Mouse (Mus musculus): ENCODE measurements around the gene Ang4. TPM values are rescaled to one million over a fixed set of nuclear protein-coding genes. Genes with fewer than 3 reads are reported as not detected.

The Ang4 gene
- polyA plus RNA-seq, 1 experiment from 2014 or later = 12.3 TPM

- WGBS = 2% methylated on average over 29 of the region's 29 CpGs
- H3K4me3 ChIP-seq (ENCODE audit: low read depth, low read length) = no peak overlapping the region
- no peaks in the 10 kb centered on the region for H3K9me3 ChIP-seq (ENCODE audit: control insufficient read depth)
- no peak for TF ChIP-seq CTCF (IDR thresholded peaks at IDR 0.05; ENCODE audit: low read depth)
- no peak overlapping the region for H3K27ac ChIP-seq (ENCODE audit: low read depth, low read length)
- no peaks in the 10 kb centered on the region for H3K36me3 ChIP-seq (ENCODE audit: control insufficient read depth, insufficient read depth)
- no peak overlapping the region for H3K9ac ChIP-seq (ENCODE audit: low read depth, low read length)
- no peak overlapping the region for H3K4me2 ChIP-seq (replicated peaks; ENCODE audit: low read depth)
- H3K4me1 ChIP-seq (replicated peaks; ENCODE audit: control insufficient read depth, insufficient read depth, low read length) = no peaks in the 10 kb centered on the region
- H3K27me3 ChIP-seq (replicated peaks; ENCODE audit: control insufficient read depth, insufficient read depth, low read length) = peaks cover 35% of the 10 kb centered on the region
- ATAC-seq = no peak
Measured at GRCm38 (mm10) chr14:51738411-51739149, 34.8 kb downstream of the Ang4 start.

- no peak for TF ChIP-seq CTCF (IDR thresholded peaks at IDR 0.05; ENCODE audit: low read depth)
- no peak overlapping the region for H3K4me3 ChIP-seq (ENCODE audit: low read depth, low read length)
- no peak overlapping the region for H3K27ac ChIP-seq (ENCODE audit: low read depth, low read length)
- H3K36me3 ChIP-seq (ENCODE audit: control insufficient read depth, insufficient read depth) = no peaks in the 10 kb centered on the region
- no peak for ATAC-seq
- no peak overlapping the region for H3K4me2 ChIP-seq (replicated peaks; ENCODE audit: low read depth)
- WGBS = 22% methylated on average over 12 of the region's 12 CpGs
- no peaks in the 10 kb centered on the region for H3K4me1 ChIP-seq (replicated peaks; ENCODE audit: control insufficient read depth, insufficient read depth, low read length)
- no peaks in the 10 kb centered on the region for H3K9me3 ChIP-seq (ENCODE audit: control insufficient read depth)
- peaks cover 35% of the 10 kb centered on the region for H3K27me3 ChIP-seq (replicated peaks; ENCODE audit: control insufficient read depth, insufficient read depth, low read length)
- H3K9ac ChIP-seq (ENCODE audit: low read depth, low read length) = no peak overlapping the region
Measured at GRCm38 (mm10) chr14:51737967-51738366, 35.4 kb downstream of the Ang4 start.

GRCm38 (mm10) chr14:51717083-51717482 is 56.3 kb downstream of the Ang4 start, which contains the start of gene Gm5800:
Gene Gm5800, minus strand, starts transcription at chr14:51717183.
- WGBS = 54% methylated on average over 1 of the region's 1 CpGs
- H3K27ac ChIP-seq (ENCODE audit: low read depth, low read length) = no peak within 1 kb of the TSS
- H3K9ac ChIP-seq (ENCODE audit: low read depth, low read length) = no peak within 1 kb of the TSS
- ATAC-seq = no peak
- H3K9me3 ChIP-seq (ENCODE audit: control insufficient read depth) = no peaks in the 10 kb centered on the region
- TF ChIP-seq CTCF (IDR thresholded peaks at IDR 0.05; ENCODE audit: low read depth) = no peak
- no peaks in the 10 kb centered on the region for H3K27me3 ChIP-seq (replicated peaks; ENCODE audit: control insufficient read depth, insufficient read depth, low read length)
- H3K4me3 ChIP-seq (ENCODE audit: low read depth, low read length) = no peak within 1 kb of the TSS
- no peaks in the 10 kb centered on the region for H3K4me1 ChIP-seq (replicated peaks; ENCODE audit: control insufficient read depth, insufficient read depth, low read length)
- no peak within 1 kb of the TSS for H3K4me2 ChIP-seq (replicated peaks; ENCODE audit: low read depth)
- H3K36me3 ChIP-seq (ENCODE audit: control insufficient read depth, insufficient read depth) = no peaks in the 10 kb centered on the region

Other genes starting within 250 kb of the Ang4 start
- gene Gm5622, start 220.8 kb downstream of the Ang4 start, polyA plus RNA-seq (2015; fragmentation: Nextera tagmentation; extraction: Ambion mirVana) = not detected in 2 replicates
- gene Gm17175, start 199.5 kb downstream of the Ang4 start, polyA plus RNA-seq (2015; fragmentation: Nextera tagmentation; extraction: Ambion mirVana) = not detected in 2 replicates
- not detected in 2 replicates for gene Gm17174, start 181.5 kb downstream of the Ang4 start, polyA plus RNA-seq (2015; fragmentation: Nextera tagmentation; extraction: Ambion mirVana)
- not detected in 2 replicates for gene Gm17078, start 162.3 kb downstream of the Ang4 start, polyA plus RNA-seq (2015; fragmentation: Nextera tagmentation; extraction: Ambion mirVana)
- not detected in 2 replicates for gene Gm4181, start 137.9 kb downstream of the Ang4 start, polyA plus RNA-seq (2015; fragmentation: Nextera tagmentation; extraction: Ambion mirVana)
- gene Gm17079, start 78.1 kb downstream of the Ang4 start, polyA plus RNA-seq (2015; fragmentation: Nextera tagmentation; extraction: Ambion mirVana) = not detected in 2 replicates
- not detected in 2 replicates for gene Gm5800, start 56.4 kb downstream of the Ang4 start, polyA plus RNA-seq (2015; fragmentation: Nextera tagmentation; extraction: Ambion mirVana)
- not detected in 2 replicates for gene AY358078, start 26.5 kb upstream of the Ang4 start, polyA plus RNA-seq (2015; fragmentation: Nextera tagmentation; extraction: Ambion mirVana)
- gene Ear6, start 80.1 kb upstream of the Ang4 start, polyA plus RNA-seq (2015; fragmentation: Nextera tagmentation; extraction: Ambion mirVana) = not detected in 2 replicates
- 16.9 and 19.7 TPM in 2 replicates for gene Mettl17, start 111.3 kb upstream of the Ang4 start, polyA plus RNA-seq (2015; fragmentation: Nextera tagmentation; extraction: Ambion mirVana)
- 0.38 and 0.57 TPM in 2 replicates for gene Slc39a2, start 119.3 kb upstream of the Ang4 start, polyA plus RNA-seq (2015; fragmentation: Nextera tagmentation; extraction: Ambion mirVana)
- 24.9 and 27.1 TPM in 2 replicates for gene Ndrg2, start 140.6 kb upstream of the Ang4 start, polyA plus RNA-seq (2015; fragmentation: Nextera tagmentation; extraction: Ambion mirVana)
- gene Tppp2, start 144.8 kb upstream of the Ang4 start, polyA plus RNA-seq (2015; fragmentation: Nextera tagmentation; extraction: Ambion mirVana) = not detected in 2 replicates
- not detected in 2 replicates for gene Rnase13, start 149.2 kb upstream of the Ang4 start, polyA plus RNA-seq (2015; fragmentation: Nextera tagmentation; extraction: Ambion mirVana)
- 18.2 and 19.7 TPM in 2 replicates for gene Arhgef40, start 211.1 kb upstream of the Ang4 start, polyA plus RNA-seq (2015; fragmentation: Nextera tagmentation; extraction: Ambion mirVana)
- 221 and 224 TPM in 2 replicates for gene Tmem253, start 242.1 kb upstream of the Ang4 start, polyA plus RNA-seq (2015; fragmentation: Nextera tagmentation; extraction: Ambion mirVana)
- 11.9 and 12.5 TPM in 2 replicates for gene Zfp219, start 247.1 kb upstream of the Ang4 start, polyA plus RNA-seq (2015; fragmentation: Nextera tagmentation; extraction: Ambion mirVana)